Mouse (Mus musculus) testis, adult 2 months (tissue): ENCODE data around the gene Wasf1.

Experiments
- CTCF ChIP-seq: fragments of 200-500 bp; IDR thresholded peaks from 2 replicates; pipeline ENCODE4 v1.5.1; 2012; ENCODE audit warnings: low read depth, mild to moderate bottlenecking, inconsistent platforms, low read length, moderate library complexity; ENCODE audit not compliant: control insufficient read depth, insufficient read depth, insufficient replicate concordance
- POLR2A ChIP-seq: fragments of 200-500 bp; IDR thresholded peaks from 2 replicates; pipeline ENCODE4 v1.6.1; 2012; ENCODE audit warnings: low read depth, mild to moderate bottlenecking, inconsistent platforms, low read length, moderate library complexity; ENCODE audit not compliant: control insufficient read depth

- TF ChIP-seq CTCF, result no peak
- TF ChIP-seq POLR2A, result no peak
These were observed 86.2 kb downstream of the Wasf1 start for GRCm38 (mm10) chr10:40969372-40970033.
